Mouse (Mus musculus): ENCODE data around the gene Klhl21.

DNA sequence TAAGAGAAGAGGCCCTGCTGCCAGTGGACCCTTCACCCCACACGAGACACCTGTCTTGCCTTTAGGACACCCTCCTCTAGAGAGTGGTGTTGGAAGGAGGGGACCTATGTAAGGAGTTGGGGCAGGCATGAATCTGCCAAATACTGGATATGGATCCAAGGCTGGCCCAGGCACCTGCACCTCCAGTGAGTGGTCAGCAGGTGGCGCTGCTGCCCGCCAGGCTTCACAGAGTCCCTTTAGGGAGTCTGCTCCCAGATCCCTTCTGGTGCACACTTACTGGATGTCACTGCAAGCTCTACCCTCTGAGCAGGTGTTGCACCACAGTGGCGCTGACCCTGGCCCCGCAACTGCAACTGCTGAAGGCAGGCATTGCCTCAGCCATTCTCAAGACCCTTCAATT, 27.2 kb upstream of the Klhl21 start:
- no peak for TF ChIP-seq EP300 (IDR thresholded peaks at IDR 0.05)
- peak; percentile 100 for TF ChIP-seq CTCF (IDR thresholded peaks at IDR 0.05)

Measured in lung, postnatal 0 days (tissue).